Mouse (Mus musculus) lung, postnatal 4 days (tissue): ENCODE data around the gene Nipa2.

Experiments used
- DNase-seq, 2 experiments: peaks; one replicate each; pipeline ENCODE4 v3.0.0; 2021

Gene Nipa2

GRCm38 (mm10) chr7:55962004-55962908 is at the start of gene Nipa2:
Gene Nipa2 (minus strand): TSS chr7:55962476.
- peak; percentile 95 to 96 for DNase-seq

- DNase-seq: no peak
These were observed 48.7 kb upstream of the Nipa2 start for GRCm38 (mm10) chr7:56011018-56011333.

GRCm38 (mm10) chr7:56010318-56011017 is 48.2 kb upstream of the Nipa2 start:
- DNase-seq: no peak

GRCm38 (mm10) chr7:55998997-55999396 is 36.7 kb upstream of the Nipa2 start:
- no peak for DNase-seq

DNA sequence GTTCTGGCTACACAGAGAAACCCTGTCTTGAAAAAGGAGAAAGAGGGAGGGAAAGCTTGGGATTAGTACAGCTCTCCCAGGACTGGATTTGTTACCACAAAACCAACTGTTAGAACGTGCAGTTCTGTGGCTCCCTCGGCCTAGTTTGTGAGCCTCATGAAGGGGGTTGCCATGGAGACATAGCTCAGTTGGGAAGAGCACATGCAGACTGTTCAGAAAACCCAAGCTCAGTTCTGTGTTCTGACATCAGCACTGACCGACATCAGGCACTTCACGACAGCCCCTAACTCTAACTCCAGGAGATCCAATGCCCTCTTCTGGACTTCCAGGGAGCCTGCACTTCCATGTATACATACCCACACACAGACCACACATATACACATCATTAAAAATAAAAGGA is 32.7 kb upstream of the Nipa2 start:
- DNase-seq: no peak

DNA sequence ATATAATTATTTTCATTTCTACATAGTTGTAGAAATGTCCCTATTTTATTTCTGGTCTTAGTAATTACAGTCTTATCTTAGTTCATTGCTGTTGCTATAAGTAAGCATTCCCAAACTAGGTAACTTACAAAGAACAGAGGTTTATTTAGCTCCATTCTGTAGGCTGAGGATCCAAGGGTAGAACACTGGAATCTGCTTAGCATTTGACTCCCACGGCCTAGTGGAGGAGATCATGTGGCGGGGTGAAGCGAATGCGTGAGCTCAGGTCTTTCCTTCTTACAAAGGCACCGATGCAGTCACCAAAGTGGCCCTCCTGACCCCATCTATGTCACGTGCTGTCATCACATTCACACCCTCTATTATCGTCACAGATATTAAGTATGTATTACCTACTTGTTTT is 29.6 kb upstream of the Nipa2 start:
- no peak for DNase-seq

- DNase-seq: no peak
These were observed 28.9 kb upstream of the Nipa2 start for GRCm38 (mm10) chr7:55991129-55991528.

- peak; percentile 61 to 83 for DNase-seq
These were observed 24.4 kb upstream of the Nipa2 start for GRCm38 (mm10) chr7:55986526-55987214.

DNA sequence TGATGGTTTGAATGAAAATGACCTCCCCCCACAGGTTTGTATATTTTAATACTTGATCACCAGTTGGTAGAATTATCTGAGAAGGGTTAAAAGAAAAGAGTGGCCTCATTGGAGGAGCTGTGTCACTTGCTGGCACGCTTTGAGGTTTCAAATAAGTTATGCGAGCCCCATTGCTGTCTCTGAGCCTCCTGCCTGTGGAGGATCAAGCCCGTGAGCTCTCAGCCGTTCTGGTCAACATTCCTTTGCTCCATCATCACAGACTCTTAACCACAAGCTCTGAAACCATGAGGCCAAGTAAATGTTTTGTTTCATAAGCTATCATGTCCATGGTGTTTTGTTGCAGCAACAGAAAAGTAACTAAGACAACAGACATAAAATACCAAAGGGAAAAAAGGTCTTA is 22.5 kb upstream of the Nipa2 start:
- DNase-seq: no peak

GRCm38 (mm10) chr7:55983107-55983506 is 20.8 kb upstream of the Nipa2 start:
- DNase-seq: no peak

GRCm38 (mm10) chr7:55982010-55982700 is 19.9 kb upstream of the Nipa2 start:
- DNase-seq: no peak

GRCm38 (mm10) chr7:55981511-55981910 is 19.2 kb upstream of the Nipa2 start:
- DNase-seq: no peak

DNA sequence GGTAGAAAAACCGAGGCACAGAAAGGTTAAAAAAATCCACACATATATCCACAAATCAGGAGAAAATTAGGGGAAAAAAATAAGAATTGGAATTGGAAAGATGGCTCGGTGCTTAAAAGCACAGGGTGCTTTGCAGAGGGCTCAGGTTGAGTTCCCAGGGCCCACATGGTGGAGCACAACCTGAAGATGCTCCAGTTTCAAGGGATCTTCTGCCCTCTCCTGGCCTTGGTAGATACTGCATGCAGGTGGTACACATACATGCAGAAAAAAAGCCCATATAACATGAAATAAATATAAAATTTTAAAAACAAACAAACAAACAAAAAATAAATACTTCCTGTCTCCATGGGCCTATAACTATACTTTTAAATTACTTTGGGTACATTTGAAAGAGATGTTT is 12.2 kb upstream of the Nipa2 start:
- DNase-seq: no peak

DNA sequence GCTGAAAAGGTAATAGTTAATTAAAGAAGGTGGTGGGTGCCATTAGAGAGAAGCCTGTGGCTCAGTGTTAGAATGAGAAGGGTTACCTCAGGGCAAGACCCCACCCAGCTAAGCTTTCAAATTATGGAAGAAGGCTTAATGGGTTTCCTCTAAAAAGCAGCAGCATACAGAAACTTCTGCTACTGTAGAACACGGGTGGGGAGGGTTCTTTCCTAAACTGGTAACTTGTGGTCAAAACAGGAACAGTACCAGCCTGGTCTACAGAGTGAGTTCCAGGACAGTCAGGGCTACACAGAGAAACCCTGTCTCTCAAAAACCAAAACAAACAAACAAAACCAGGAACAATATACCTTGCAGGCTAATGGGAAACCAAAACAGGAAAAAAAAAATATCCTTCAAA is 7.1 kb upstream of the Nipa2 start:
- no peak for DNase-seq

GRCm38 (mm10) chr7:55968258-55968901 is 6.1 kb upstream of the Nipa2 start:
- peak; percentile 43 to 49 for DNase-seq

GRCm38 (mm10) chr7:55966866-55967460 is 4.7 kb upstream of the Nipa2 start:
- DNase-seq: no peak

DNA sequence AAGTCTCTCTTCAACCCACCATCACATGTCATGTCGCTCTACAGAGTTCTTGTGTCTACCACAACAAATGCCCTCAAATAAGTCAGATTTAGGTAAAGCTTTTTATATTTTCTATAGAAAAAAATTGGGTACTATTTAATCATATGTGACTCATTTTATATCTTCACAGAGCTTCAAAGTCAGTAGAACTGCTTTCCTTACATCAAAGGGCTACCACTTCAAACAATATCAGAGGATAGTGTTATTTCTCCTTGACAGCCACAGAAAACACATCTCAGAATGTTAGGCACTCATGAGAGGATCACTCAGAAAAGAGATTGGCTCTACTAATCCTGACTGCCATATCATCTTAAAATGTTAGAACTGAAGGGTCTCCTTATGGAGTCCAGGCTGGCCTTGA is 1.8 kb downstream of the Nipa2 start:
- DNase-seq: no peak

GRCm38 (mm10) chr7:55959801-55960200 is 2.5 kb downstream of the Nipa2 start:
- DNase-seq: no peak

DNA sequence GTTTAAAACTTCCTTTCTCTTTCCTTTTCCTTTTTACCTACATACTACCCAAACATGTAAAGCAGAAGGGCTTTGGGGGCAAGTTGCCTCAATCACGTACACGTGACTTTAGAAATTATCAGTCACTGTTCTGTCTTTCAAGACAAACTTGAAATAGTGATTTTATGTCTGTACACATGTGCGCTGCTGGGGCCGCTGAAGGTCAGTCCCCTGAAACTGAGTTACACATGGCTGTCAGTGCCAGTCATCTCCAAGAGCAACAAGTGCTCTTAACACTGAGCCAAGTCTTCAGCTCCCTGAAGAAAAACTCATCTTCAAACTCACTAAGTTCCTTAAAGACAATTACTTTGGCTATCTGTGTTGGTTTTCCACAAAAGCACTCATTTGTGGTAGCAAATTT is 4.4 kb downstream of the Nipa2 start:
- no peak for DNase-seq

DNA sequence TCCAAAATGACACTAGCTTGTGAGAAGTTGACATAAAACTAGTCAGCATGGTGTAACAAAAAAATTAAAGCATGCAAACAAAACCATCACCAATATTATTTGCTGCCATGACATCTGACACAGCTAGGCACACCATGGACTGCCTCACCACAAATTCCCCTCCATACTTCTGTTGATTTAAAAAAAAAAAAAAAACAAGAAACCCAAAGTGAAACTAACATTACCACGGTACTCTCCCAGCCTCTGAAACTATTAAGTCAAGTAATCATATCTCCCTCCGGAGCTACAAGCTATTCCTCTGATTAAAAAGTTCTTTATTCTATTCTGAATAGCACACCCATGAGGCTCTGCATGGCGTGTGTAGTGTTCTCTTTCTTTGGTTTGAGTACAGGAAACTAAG is 5.1 kb downstream of the Nipa2 start:
- DNase-seq: no peak

DNA sequence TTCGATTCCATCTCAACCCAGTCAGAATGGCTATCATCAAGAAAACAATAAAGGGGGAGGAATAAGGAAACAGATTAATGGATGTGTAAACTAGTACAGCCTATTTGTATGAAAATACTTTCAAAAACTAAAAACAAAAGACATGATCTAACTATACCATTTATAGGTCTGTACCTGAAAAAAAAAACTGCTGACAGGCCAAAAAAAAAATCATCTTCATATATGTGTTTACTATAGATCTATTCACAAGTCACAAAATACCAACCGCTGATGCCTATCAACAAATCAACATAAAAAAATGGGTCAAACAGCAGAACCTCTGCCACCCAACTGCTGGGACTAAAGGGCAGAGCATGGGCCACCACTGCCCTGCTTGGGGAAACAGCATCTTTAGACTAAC is 6.2 kb downstream of the Nipa2 start:
- DNase-seq: no peak

- no peak for DNase-seq
These were observed 23.9 kb downstream of the Nipa2 start for GRCm38 (mm10) chr7:55938341-55938740.
